Mouse (Mus musculus) cerebellum, adult 9-11 months (tissue): ENCODE measurements around the gene Gm20388.
A peak's percentile ranks its signal among the peaks of the same experiment; 100 is the strongest.
"Not testable (repeated sequence)": the region's sequence is repeated elsewhere in the genome, so short reads cannot be mapped to it uniquely, and the experiment has no call there.

Source experiments
- DNase-seq: peaks from one replicate; pipeline ENCODE4 v3.0.0; 2022

Gene Gm20388

DNA sequence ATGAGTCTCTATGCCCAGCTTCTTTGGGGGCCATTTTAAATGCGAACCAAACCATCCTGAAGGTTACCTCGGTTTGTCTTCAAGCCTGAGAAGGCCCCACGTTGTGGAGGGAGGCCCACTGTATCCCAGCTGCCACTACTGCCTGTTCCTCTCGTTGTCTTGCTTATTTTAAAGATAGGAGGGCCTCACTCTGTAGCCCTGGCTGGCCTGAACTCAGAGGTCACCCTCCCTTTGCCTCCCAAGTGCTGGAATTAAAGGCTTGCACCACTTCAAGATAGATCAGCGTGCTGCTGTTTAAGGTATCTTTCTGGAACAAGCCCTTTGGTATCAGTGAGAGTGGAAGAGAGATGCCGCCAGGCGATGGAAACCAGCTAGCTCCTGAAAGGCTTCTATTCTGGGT lies 4078.5 kb downstream of the Gm20388 start:
- DNase-seq: no peak

DNA sequence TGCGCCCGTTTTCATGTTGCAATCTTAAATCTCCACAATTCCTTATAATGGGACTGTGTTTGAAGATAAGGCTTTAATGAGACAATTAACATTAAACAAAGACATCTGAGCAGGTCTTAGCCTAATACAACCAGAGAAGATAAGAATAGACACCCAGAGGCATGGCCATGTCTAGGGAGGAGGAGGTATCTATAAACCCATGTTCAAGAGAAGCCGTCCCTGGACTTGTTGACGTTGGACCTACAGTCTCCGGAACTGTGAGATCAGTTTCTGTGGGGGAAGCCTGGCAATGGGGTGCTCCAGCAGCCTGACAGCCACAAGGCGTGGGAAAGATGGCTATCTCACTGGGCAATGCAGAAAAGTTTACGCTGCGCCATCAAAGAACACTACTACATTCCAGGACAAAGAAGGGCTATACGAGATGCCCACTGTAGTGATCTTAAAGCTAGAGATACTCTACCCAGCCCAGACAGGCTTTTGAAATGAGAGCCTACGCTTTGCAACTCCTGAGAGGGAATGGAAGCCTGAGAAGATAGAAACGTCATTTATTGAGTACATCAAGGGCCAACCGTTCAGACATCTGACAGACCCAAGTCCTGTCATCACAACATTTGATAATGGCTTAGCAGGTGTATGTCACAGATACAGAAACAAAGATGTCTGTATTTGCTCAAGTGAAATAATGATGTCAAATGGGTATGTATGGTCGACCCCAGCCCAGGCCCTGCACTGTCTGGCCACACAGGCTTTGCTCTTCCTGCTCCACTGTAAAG lies 4079.8 kb downstream of the Gm20388 start:
- no peak for DNase-seq

DNA sequence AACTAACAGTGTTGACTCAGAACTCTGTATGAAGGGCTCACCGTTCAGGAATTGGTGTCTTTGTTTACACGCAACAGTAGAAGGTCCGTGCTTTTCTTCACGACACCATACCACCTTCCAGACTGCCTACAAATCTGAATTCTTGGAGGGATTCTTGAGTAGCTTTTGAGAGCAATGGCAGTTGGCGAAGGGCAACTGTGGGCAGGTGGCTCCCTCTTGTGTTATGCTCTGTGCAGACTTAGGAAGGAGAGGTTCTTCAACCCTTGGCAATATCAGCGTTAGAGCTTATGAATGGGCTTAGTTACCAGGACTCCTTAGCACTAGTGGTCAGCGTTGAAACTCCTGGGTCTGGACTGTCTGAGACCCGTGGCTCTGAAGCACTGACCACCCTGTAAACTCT lies 4081.9 kb downstream of the Gm20388 start:
- no peak for DNase-seq

DNA sequence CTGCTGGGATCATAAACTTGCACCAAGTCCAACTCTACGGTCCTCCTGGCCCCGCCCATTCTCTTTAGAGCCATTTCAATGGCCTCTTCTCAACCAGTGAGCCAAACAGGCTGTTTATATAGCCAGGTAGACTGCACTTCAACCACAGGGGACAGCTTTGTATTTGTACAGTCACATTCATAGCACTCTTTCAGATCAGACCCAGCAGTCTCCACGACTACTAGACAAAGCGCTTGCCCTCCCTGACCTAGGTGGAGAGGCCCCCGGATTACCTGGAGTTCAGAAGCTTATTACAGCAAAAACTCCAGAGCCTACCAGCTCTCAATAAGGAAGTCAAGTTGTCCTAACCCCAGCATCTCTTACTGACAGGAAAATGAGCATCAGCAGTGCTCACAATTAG lies 4083.0 kb downstream of the Gm20388 start:
- DNase-seq: no peak

DNA sequence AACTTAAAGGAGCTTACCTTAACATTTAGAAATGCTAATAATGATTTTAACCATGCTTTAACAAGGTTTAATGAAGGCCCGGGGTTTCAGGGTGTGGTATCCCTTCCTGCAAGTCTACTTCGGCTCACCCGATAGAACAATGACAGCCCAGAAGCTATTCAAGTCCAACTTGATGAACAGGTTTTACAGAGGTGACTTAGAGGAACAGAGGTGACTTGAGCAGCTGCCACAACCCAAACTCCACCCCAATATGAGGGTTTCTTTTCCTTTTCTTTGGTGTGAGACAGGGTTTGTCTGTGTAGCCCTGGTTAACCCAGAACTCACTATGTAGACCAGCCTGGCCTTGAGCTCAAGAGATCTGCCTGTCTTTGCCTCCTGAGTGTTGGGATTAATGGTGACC lies 4083.4 kb downstream of the Gm20388 start:
- DNase-seq: no peak

DNA sequence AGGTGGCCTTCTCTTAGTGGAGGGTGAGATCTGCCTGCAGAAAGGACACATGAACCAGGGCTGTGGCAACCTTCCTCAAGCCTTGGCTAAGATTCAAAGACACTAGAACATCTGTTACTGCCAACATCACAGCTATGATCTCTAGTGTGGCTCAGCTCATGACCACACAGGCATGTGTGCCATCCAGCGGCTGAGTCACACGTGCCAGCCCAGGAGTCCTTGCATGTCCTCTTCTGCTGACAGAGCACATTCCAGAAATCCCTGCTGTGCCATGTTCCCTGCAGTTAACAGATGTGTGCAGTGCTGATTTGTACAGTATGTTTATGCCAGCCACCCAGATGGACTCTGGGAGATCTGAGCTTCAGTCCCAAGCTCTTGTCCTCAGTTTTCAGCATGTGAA lies 4088.9 kb downstream of the Gm20388 start:
- DNase-seq: no peak

DNA sequence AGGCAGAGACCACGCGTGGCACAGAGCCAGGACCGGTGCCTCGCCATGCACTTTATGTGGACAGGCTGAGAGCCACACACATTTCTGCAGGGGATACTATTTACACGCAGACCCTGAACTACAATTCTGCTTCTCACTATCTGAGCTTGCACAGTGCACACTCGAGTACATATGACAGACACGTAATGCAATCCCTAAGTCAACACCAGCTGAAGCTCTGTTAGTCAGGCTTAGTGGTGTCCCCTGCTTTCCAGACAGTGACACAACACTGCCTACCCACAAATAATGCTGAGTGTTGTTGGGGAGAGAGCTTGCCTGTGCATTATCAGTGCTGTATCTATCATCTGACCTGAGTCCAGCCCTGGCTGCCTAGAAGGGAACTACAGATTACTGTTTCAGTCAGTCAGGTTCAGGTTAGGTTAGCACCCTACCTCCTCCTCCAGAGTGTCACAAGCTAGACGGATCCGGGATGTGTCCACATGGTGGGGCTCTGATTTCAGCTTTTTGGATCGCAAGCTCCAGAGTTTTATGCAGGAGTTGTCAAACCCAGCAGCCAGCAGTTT lies 4092.0 kb downstream of the Gm20388 start:
- no peak for DNase-seq

DNA sequence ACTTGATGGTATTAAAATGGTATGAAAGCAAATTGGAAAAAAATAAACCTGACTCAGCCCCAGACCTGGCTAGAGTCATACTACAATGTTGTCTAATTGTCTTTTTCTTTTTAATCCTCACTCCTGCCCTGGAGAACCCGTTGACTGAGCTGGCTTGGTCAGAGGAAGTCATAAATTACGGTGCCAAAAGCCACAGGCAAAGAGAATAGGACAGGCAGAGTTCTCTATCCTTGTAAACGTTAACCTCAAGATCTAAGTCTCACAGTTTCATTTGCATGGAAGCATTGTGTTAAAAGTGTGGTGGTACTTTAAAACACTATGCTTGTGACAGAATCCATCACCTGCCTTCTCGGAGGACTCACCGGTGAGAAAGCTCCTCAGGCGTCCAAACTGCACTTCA lies 4097.2 kb downstream of the Gm20388 start:
- DNase-seq: no peak

DNA sequence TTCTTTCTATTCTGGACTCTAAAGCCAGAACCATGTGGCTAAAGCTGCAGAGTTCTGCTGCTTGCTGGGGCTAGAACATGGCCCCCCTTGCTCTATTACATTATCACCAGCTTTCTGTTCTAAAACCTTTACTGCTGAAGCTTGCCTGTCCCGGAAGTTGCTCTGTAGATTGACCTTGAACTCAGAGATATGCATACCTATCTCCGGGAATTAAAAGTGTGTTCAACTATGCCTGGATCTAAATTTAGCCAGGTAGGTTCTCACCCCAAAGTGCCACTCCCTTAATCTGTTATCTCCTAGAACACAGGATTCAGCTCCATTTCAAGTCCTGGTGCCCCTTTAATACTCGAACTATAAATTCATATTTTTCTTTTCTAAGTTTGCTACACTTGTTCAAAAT lies 4100.9 kb downstream of the Gm20388 start:
- no peak for DNase-seq

DNA sequence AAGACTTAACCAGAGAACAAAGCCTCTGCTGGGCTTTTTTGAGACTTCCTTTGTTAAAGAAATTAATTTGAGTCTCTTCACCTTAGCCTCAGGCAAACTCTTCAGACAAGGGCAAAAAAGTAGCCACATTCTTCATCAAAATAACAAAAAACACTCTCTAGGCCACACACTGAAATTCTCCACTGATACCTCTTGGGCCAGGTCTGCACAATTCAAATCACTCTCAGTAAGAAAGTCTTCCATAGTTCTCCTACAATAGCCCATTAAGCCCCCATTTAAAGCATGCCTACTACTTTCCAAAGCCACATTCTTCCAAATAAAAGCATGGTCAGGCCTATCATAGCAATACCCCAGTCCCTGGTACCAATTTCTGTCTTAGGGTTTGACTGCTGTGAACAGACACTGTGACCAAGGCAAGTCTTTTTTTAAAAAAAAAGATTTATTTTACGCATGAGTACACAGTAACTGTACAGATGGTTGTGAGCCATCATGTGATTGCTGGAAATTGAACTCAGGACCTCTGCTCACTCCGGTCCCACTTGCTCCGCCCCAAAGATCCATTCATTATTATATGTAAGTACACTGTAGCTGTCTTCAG lies 4101.4 kb downstream of the Gm20388 start:
- no peak for DNase-seq

DNA sequence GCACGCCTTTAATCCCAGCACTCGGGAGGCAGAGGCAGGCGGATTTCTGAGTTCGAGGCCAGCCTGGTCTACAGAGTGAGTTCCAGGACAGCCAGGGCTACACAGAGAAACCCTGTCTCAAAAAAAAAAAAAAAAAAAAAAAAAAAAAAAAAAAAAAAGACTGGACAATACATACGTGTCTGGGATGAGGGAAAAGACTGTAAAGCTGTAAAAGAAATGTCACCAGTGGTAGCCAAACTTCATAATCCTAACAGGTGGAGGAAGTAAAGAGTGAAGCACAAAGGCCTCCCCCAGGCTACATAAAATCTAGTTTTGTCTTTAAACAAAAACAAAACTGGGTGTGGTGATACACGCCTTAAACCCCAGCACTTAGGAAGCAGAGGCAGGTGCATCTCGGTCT lies 4103.7 kb downstream of the Gm20388 start:
- DNase-seq: not testable (repeated sequence)

DNA sequence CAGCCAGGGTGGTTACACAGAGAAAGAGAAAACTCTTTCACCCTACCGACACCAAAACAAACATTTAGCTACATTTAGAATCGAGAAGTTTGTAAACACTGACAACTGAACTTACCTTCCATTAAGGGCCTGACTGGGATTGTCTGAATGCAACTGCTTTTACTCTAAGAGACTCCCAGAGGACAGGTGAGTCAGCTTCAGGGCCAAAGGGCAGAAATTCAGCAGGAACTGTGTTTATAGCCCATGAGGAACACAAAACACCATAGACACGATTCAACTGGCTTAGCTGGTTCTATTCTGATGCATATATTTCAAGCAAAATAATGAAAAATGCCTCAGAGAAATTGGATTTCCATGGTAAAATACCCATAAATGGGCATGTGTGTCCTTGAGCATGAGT lies 4104.1 kb downstream of the Gm20388 start:
- no peak for DNase-seq

DNA sequence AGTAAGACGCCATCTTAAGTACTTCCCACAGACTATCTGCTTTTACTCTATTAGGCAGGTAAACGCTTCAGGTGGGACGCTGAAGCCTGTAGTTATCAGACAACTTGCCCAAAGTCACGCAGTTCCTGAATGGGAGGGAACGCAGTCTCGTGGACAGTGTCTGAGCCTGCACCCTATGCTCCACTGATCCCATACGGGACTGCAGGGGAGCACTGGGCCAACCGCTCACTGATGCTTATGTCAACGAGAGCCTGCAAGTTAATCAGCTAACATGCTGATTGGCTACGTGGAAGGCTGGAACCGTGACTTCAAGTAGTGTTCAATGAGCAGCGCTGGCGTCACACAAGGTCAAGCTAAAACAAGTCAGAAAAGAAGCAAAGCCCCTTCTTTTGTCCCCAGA lies 4109.1 kb downstream of the Gm20388 start:
- peak; percentile 23 for DNase-seq

DNA sequence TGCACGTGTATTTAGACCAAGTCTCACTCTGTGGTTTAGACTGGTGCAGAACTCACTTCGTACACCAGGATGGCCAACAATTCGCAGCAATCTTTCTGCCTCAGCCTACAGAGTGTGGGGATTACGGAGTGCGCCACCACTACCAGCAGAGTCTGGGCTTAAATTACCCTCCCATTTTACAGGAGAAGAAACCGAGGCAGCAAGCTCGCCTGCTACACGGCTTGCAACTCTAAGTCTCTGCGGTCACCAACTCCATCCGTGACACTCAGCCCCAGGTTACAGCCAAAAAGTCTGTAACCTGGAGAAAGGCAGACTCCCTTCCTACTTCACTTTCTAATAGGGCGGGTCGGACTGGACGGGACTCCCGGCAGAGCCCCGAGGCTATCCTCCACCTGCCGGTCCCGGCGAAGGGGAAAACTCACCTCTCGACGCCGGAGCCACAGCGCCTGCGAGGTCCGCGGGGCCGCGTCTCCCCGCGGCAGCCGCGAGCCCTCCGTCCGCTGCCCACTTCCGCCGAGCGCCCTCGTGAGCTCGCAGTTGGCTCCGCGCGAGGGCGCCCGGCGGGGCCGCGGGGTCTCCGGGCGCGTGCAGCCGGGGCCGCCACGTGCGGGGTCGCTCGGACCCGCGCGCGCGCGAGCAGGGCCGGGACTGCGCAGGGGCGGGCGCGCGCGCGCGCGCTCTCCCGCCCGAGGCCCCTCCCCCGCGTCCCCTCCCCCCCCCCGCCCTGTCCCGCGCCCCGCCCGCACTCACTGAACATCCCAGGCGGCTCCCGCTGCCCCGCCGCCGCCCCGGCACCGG lies 4110.0 kb downstream of the Gm20388 start:
- DNase-seq: peak; percentile 60

DNA sequence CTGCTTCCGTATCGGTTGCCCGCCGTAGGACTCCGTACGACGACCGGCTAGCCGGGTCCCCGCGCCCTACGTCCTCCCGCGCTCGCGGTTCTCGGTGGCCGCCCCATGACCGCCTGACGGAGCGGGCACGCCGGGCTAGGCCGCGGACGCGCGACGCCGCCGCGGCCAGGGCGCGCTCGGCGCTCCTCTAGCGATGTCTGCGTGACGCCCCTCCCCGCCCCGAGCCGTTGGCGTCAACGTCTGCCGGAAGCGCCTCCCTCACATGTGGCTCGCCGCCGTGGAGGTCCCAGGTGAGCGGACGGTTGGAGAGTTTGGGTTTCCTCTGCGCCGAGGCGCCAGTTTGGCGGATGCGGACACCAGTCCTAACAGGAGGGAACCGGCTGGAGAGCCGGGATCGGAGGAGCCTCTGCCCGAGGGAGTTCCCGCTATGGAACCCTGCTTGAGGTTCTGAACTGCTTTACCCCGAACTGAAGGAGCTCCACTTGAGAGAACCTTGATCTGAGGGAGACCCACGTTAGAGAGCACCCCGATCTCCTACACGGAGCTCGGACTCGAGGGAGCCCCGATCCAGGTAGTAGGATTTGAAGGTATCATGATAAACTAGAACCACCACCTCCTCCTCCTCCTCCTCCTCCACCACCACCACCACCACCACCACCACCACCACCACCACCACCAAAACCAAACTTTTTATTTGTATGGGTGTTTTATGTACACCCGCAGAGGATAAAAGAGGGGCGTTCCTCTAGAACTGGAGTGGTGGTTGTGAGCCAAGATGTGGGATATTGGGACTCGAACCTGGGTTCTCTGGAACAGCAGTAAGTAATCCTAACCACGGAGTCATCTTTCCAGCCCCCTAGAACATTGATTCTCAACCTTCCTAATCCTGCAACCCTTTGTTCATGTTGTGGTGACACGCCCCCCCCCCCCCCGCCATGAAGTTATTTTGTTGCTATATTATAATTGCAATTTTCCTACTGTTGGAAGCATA lies 4110.9 kb downstream of the Gm20388 start, which contains the start of the genes Taf5l and Urb2:
Taf5l (minus strand) TSS at position 161 of the 991 bp plus-strand sequence.
Urb2 (plus strand) TSS at position 272 of the 991 bp plus-strand sequence.
- DNase-seq: peak; percentile 93

DNA sequence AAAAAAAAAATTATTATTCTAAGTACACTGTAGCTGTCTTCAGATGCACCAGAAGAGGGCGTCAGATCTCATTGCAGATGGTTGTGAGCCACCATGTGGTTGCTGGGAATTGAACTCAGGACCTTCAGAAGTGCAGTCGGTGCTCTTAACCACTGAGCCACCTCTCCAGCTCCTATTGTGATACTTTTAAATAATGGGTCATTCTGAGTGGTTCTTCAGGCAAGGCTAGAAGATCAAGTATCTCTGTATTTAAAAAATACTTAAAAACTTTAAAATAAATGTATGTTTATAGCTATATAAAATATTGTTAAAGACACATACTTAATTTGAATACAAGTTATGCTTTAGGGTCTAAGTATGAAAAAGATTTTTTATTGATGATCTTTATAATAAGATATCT lies 4115.6 kb downstream of the Gm20388 start:
- not testable (repeated sequence) for DNase-seq

DNA sequence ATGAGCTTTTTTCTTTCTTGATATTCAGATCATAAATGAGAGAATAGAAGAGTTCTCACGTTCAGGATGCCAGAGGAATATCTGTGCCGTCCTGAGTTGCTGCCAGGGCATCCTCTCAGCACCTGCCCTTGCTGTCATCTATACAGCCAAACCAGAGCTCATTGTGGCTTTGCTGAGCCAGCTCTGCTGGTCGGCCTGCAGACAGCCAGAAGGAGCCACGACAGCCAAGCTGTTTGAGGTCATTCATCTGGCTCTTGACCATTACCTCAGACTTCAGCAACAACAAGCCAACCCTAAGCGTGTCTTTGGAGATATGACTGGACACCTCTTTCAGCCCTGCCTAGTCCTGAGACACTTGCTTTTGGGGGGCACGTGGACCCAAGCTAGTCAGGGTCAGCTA lies 4117.2 kb downstream of the Gm20388 start:
- DNase-seq: peak; percentile 77

DNA sequence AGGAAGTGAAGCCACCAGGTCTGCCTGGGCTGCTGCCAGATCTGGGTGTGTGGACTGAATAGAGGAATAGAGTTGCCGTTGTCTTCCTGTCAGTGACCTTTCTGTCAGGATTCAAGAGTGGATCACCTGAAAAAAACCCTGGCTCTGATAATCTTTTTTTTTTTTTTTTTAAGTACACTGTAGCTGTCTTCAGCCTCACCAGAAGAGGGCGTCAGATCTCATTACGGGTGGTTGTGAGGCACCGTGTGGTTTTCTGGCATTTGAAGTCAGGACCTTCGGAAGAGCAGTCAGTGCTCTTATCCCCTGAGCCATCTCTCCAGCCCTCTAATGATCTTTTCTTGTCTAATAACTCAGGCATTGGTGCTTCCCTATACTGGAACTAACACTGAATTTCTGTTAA lies 4122.8 kb downstream of the Gm20388 start:
- DNase-seq: no peak

DNA sequence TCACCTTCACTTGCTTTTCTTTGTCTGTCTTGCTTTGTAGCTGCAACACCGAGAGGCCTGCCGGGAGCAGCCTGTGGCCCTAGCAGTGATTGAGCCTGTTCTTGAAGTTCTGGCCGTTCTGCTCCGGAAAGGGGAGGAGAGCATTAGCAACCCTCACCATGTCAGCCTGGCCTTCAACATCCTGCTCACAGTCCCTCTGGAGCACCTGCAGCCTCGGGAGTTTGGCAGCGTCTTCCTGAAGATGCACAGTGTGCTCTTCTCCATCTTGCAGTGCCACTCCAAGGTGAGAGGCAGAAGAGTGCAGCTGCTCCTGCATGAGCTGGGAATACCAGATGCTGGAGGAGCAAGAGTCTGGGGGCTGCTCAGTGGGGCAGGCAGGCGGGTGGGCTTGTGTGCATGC lies 4127.5 kb downstream of the Gm20388 start:
- no peak for DNase-seq

DNA sequence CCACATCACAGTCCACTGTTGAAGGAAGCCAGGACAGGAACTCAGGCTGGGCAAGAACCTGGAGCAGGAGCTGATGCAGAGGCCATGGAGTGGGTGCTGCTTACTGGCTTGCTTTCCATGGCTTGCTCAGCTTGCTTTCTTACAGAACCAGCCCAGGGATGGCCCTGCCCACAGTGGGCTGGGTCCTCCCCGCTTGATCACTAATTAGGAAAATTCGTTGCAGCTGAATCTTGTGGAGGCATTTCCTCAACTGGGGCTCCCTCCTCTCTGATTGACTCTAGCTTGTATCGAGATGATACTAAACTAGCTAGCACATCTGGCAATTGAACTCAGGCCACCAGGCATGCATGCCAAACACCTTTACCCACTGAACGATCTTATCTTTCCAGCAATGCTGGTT lies 4128.7 kb downstream of the Gm20388 start:
- DNase-seq: no peak

DNA sequence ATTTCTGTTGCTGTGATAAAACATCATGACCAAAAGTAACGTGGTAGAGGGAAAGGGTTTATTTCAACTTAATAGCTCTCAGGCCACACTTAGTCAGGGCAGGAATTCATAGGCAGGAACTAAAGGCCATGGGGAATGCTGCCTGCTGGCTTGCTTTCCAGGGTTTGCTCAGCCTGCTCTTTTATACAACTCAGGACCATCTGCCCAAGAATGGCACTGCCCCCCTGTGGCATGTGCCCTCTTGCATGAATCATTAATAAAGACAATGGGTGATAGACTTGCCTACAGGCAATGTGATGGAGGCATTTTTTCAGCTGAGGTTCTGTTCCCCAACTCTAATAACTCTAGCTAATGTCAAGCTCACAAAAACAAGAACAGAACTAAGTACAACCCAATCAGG lies 4131.6 kb downstream of the Gm20388 start:
- no peak for DNase-seq

DNA sequence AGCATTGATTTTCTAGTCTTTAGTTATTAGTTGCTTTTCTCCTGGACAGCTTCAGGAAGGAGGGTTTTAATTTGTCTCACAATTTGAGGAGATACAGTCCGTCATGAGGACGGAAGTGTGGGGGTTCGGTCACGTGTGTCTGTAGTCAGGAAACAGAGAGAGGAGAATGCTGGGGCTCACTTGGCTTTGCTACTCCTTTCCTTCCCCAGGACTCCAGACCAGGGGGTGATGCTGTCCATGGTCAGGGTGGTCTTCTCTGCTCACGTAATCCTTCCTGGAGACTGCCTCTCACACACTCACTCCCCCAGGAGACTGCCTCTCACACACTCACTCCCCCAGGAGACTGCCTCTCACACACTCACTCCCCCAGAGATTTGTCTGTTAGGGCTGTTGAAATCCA lies 4133.8 kb downstream of the Gm20388 start:
- no peak for DNase-seq
